Mouse (Mus musculus): ENCODE measurements at regions not wholly inside any gene's neighbourhood (a gene's known extent, or its start where the extent isn't known, plus 50 kb on each side); places are given as distances from the start of the nearest gene placed in this dataset.

GRCm38 (mm10) chr3:33902431-33902830, 58.3 kb upstream of the Ccdc39 start:
- DNase-seq = no peak

DNA sequence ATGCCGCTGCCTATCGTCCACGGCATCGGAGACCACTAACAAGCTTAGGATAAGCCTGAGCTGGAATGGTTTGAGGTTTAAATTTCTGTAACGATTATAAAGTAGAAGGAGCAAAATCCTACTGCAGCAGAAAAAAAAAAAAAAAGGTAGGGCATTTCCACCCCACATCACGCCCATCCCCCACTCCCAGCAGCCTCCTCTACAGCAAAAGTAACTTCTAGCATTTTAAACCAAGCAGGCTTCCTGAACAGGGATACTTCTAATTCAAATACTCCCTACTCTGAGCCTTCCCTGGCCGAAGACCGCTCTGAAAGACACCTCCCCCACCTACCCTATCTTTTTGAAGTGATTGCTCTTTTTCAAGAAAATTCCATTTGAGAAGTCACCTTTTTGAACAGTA, 59.2 kb upstream of the Ccdc39 start:
- no peak for DNase-seq

GRCm38 (mm10) chr3:33903816-33904215, 59.7 kb upstream of the Ccdc39 start:
- no peak for DNase-seq

- DNase-seq = no peak
Observed at GRCm38 (mm10) chr3:33904854-33905678, 61.0 kb upstream of the Ccdc39 start.

GRCm38 (mm10) chr3:33905679-33906007, 61.5 kb upstream of the Ccdc39 start:
- no peak for DNase-seq

GRCm38 (mm10) chr3:33907061-33907460, 63.0 kb upstream of the Ccdc39 start:
- DNase-seq = no peak

DNA sequence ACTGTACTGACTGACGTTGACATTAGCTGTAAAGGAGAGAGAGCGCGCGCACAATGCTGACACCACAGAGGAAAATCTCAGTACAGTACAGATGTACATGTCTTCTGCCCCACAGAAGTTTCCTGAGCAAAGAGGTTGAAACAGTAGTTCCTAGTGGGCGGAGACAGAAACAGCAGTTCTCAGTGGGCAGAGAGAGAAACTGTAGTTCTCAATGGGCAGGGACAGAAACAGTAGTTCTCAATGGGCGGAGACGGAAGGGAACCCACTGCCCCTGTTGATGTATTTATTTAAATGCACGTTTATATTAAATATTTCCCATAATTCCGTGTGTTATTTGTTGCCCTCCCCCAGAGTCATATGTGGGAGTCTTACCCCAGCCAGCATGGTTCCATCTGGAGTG, 67.4 kb upstream of the Ccdc39 start:
- DNase-seq = no peak

DNA sequence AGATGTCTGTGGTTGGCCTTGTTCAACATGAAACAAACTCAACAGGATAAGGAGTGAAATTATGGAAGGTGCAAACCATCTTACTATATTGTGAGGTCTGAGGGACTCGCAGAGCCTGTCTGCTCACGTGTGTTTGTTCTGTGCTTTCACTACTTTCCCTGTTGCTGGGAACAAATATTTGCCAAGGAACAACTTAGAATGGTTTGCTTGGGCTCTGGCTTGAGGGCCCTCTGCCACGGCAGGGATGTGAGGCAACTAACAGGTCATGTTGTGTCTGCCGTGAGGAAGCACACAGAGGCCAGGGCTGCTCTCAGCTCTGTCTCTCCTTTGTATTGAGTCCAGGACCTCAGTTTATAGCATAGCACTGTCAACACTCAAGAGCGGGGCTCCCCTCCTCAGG, 69.4 kb upstream of the Ccdc39 start:
- DNase-seq = no peak

GRCm38 (mm10) chr3:33914386-33914785, 70.3 kb upstream of the Ccdc39 start:
- no peak for DNase-seq

DNA sequence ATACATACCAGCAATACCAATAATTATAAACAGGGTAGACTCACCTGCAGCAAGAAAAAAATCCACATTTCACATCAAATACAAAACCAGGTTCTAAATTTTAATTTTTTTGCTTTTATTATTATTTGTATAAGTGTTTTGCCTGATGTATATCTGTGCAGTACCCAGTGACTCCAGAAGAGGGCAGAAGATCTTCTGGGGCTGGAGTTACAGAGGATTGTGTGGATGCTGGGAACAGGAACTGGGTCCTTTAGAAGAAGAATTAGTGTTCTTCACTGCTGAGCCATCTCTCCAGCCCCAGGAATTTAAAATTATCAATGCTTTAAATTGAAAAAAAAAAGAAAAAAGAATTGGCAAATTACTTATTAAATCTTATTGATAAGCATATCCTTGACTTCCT, 71.7 kb upstream of the Ccdc39 start:
- no peak for DNase-seq

GRCm38 (mm10) chr3:33916318-33916717, 72.2 kb upstream of the Ccdc39 start:
- no peak for DNase-seq

DNA sequence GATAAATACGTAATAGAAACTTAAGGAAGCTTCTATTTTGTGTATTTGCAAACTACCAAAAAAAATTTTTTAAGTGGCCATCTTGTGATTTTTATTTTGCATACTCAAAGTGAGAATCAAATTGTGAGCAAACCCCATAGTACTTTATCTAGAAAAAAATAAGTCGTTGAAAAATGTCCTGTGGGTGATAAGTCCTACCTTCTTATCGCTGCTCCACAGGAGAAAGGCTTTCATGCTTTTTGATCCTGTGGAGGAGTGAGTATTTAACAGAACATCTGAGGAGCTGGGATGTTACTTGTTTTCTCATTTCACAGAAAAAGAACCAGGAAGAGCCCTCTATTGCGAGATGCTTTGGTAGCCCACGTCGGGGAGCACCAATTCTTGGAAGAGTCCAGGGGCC, 72.7 kb upstream of the Ccdc39 start:
- no peak for DNase-seq

- peak; percentile 33 for DNase-seq
Observed at GRCm38 (mm10) chr3:33918785-33919184, 74.7 kb upstream of the Ccdc39 start.

GRCm38 (mm10) chr3:33925072-33925471, 81.0 kb upstream of the Ccdc39 start:
- no peak for DNase-seq

DNA sequence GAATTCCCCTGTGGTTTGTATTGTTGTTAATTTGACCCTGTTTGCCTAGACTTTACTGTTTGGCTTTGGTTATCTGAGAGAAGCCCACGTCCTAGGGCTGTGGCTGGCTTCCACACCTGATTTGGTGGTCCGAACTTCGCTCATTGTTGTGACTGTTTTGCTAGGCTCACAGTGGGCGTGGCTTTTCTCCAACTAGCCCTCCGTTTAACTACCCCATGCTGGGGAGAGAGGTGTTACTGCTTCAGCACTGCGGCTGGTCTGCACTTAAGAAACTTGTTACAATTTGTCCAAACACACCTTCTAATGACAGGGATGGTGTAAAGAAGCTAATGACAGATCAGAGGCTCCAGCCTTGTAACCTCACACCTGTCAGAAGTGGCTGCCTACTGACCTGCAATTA, 64.7 kb upstream of the Fxr1 start:
- DNase-seq = no peak

DNA sequence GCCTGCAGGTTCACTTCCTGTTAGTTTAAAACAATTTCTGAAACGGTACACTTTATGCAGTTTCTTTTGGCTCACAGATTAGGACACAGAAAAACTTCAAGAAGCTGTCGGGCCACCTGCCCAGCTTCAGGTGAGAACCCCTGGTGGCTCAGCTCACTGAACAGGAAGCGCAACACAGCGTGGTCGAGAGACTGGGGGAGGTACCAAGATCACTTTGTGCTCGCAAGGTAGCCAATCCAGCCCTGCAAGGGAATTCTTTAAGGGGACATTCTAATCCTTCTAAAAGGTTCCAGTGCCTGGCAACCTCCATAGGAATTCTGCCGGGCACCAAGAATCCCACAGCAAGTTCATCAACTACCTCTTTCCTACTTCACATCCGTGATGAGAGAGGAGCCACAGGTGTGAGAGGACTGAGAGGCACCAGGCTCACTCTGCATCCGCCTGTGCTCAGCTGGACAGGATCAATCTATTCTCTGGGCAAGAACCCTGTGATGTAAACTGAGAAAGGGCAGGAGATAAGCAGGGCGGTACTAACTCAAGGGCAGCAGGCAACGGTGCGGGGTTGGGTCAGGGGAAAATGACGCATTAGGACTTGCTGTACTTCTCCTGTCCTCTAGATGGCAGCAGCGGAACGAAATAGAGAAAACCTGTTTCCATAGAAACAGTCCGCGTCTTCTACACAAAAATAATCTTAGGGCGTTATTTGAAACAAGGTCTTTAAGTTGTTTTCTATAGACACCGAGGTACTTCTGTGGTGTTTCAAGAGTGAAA, 63.7 kb upstream of the Fxr1 start:
- DNase-seq = peak; percentile 51

DNA sequence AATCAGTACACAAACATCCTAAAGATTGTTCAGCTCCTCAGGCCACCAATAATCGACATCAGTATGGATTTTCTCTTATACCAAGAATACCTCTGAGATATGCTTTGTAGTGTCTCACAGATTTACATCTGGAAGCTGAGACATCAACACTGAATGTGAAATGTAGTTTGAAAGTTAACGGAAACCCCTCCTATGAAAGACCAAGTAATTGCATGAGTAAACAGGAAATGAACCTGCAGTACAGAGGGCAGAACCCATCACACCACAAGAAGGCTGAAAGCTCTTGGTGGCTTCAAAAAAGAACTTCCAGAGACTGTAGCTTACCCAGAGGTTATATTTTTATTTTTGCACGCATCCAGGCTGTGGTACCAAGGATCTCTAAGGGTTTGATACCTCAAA, 63.1 kb upstream of the Fxr1 start:
- no peak for DNase-seq

DNA sequence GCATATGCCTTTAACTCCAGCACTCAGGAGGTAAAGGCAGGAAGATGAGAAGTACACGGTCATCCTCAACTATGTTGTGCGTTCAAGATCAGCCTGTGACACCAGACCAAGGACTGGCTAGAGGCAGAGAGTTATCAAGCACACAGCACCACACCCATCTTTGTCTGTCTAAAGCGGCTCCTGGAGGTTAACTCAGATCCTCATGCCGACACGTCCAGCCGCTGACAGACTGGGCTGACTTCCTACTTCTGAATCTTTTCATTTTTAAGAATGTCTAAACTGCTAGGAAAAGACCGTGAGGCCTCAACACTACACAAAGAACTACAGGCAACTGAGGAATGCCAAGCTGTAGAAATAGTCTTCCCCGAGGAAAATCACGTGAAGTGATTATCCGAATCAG, 62.1 kb upstream of the Fxr1 start:
- no peak for DNase-seq

DNA sequence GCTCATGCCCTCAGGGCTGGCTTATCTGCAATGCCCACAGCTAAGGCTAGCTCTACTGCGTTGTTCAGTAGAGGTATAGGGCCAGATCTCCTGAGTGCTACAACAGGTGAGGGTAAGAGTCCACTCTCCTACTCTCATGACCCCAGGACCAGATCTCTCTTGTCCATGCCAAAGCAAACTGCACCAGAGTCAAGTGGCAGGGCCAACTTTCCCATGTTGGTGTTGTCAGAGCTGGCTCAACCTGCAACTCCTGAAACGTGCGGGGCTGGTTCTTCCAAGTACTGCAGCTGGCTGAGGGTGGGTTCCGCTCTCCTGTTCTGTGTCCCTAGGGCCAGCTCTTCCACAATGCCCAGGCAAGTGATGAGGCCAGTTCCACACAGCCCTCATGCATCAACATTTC, 61.5 kb upstream of the Fxr1 start:
- DNase-seq = no peak

DNA sequence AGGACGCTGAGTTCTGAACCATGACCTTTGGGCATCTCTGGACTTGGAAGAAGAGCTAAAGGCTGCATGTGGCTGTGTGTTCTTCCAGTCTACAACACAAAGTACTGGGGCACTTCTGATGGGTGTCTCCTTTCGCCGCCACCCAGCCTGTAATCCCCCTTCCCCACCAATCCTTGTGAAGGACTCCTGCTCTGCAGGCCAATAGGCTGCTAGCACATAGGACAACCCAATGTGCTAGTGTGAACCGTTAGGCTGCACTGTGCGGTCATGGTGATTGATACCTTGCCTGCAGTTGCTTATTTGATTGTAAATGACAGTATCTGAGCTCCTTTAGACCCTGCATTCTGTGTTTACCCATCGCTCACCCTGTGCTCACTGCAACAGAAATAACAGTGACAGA, 59.5 kb upstream of the Fxr1 start:
- no peak for DNase-seq

DNA sequence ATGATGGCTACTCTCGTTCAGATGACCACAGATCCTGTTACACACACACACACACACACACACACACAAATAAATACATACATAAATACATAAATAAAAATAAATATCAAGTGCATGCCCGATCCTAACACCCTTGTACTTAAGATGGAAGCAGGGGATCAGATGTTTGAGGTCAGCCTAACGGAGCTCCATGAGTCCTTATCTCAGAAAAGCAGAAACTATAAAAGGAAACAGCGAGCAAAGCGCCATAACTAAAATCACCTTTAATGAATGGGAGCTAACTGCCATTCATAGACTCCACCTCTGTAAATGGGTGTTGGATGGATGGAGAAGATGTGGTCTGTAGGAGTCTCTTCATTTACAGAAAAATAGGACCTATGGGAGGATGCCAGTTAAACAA, 56.8 kb upstream of the Fxr1 start:
- DNase-seq = no peak

DNA sequence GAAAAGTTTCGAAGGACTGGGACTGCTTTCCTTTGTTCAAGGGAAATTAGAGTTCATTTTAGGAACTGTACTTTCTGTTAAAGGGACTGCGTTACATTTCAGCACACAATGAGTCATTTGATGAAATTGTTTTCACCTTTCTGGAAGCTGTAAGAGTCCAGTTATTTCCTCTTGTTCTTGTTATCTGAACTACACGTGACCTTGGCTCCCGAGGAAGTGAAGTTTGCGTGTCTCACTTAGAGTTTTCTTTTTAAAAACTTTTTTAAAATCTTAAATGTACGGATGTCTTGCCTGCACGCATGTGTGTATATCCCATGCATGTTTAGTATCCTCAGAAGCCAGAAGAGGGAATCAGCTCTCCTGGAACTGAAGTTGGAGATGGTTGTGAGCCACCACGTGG, 52.6 kb upstream of the Fxr1 start:
- no peak for DNase-seq

All from kidney, adult 11 months (tissue).